ENCODE assay signal across 19 mouse cellular contexts in the genomic region with DNA sequence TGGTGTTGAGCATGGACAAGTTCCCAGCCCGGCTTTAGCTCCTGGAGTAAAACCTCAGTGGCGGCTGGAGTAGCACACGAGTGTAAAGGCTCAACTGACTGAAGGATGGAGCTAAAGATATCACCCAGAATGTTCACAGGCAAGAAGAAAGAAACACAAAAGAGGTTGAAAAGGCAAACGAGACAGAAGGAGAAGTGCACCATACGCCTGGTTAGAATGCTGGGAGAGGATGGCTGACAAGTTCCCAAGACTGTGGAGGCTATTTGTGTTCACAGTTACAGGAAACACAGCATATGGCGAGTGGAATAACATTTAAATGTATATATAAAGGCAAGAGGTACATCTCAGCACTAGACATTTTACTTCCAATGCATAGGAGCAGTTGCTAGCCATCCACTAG. TPM values are rescaled to one million over a fixed set of nuclear protein-coding genes. Genes with fewer than 3 reads are reported as not detected.
"Had no signal": no experiment of that assay in that cellular context is flagged by ENCODE, and none has a peak within 500 bp of the region (broad histone marks: within the 10 kb centered on the region; RNA-seq: fewer than 3 reads in every experiment).

No protein-coding gene starts in this region.

- H3K9ac ChIP-seq: neural tube, embryonic 12.5 days; neural tube, embryonic 13.5 days; neural tube, embryonic 15.5 days; stomach, embryonic 15.5 days had no signal

- H3K4me2 ChIP-seq: neural tube, embryonic 12.5 days; neural tube, embryonic 13.5 days; neural tube, embryonic 15.5 days; stomach, embryonic 15.5 days had no signal

- H3K9me3 ChIP-seq: neural tube, embryonic 12.5 days; neural tube, embryonic 13.5 days; neural tube, embryonic 15.5 days; stomach, embryonic 15.5 days had no signal

- H3K27ac ChIP-seq: neural tube, embryonic 12.5 days; neural tube, embryonic 13.5 days; neural tube, embryonic 15.5 days; stomach, embryonic 15.5 days; stomach, postnatal 0 days had no signal

- DNase-seq: retina, postnatal 1 day; right cerebral cortex, adult 18-20 months; right cerebral cortex, postnatal 14 days; right cerebral cortex, postnatal 25 days; right cerebral cortex, postnatal 4 days; spleen, adult 18-20 months; thymus, adult 18-20 months; thymus, adult 2 months; thymus, postnatal 14 days; thymus, postnatal 25 days; thymus, postnatal 36 days; thymus, postnatal 4 days had no signal

- H3K4me1 ChIP-seq: neural tube, embryonic 12.5 days; neural tube, embryonic 13.5 days; neural tube, embryonic 15.5 days; stomach, embryonic 15.5 days had no signal

- H3K27me3 ChIP-seq: neural tube, embryonic 12.5 days; neural tube, embryonic 13.5 days; neural tube, embryonic 15.5 days; stomach, embryonic 15.5 days had no signal

- H3K4me3 ChIP-seq: neural tube, embryonic 12.5 days; neural tube, embryonic 13.5 days; neural tube, embryonic 15.5 days; stomach, embryonic 15.5 days had no signal

RNA-seq across cellular contexts. Expression of gene Fndc4, which starts 22.9 kb away (rescaled TPM):
- total RNA-seq: neutrophil, adult 5-6 weeks had no signal

RNA-seq across cellular contexts. Expression of gene Gckr, which starts 24.2 kb away (rescaled TPM):
- total RNA-seq: neutrophil, adult 5-6 weeks had no signal
- polyA plus RNA-seq: spleen, adult 2 months had no signal

RNA-seq across cellular contexts. Expression of gene Gm9970, which starts 32.0 kb away (rescaled TPM):
- total RNA-seq: neutrophil, adult 5-6 weeks had no signal
- polyA plus RNA-seq: neural tube, embryonic 13.5 days had no signal
